21 mouse cellular contexts compared by ENCODE assay signal in the genomic region with DNA sequence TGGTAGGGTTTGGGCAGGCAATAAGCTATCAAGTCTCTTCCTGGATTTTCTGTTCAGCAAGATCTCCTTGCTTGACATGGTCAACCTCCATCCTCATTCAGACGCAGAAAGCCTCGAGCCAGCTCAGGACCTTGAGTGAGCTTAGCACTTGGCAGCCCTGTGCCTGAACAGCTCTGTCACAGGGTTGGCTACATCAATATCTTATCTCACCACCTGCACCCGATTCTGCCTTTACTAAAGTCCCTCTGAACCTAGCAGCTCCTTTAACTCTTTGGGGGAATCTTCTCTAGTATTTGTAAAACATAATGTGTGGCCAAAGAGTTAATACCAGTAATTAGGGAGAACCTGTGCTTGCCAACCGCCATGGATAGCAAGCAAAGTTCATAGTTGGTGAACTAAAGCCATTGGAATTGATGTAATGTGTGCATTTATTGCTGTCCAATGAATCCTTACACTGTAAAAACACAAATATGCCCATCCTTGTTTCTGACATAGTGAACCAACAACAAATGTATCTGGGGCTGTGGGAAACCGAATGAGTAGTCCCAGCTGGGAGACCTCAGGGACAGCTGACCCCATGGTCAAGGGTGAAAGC. TPM values are rescaled to one million over a fixed set of nuclear protein-coding genes. Genes with fewer than 3 reads are reported as not detected.
DNase-seq lines count a peak whose midpoint lies in the region; ATAC-seq lines count a peak whose summit lies in the region.
"Had no signal": no experiment of that assay in that cellular context is flagged by ENCODE, and none has a peak within 500 bp of the region (broad histone marks: within the 10 kb centered on the region; RNA-seq: fewer than 3 reads in every experiment).

A gene (plus strand): TSS at position 545 of the 595 bp plus-strand sequence.

- peaks cover 40% of the 10 kb centered on the region for H3K4me1 ChIP-seq in forebrain, embryonic 10.5 days
- peaks cover 3% of the 10 kb centered on the region; the same call in 1 of the 2 replicates for H3K4me1 ChIP-seq in forebrain, embryonic 13.5 days
- H3K4me1 ChIP-seq in kidney, embryonic 16.5 days (ENCODE audit: insufficient read depth, low read length), result peaks cover 27% of the 10 kb centered on the region
- H3K4me1 ChIP-seq in embryonic facial prominence, embryonic 10.5 days, result peaks cover 37% of the 10 kb centered on the region
- H3K4me1 ChIP-seq in liver, embryonic 15.5 days (replicated peaks), result peaks cover 27% of the 10 kb centered on the region

- no peak within 1 kb of the TSS for H3K4me3 ChIP-seq in forebrain, embryonic 10.5 days
- H3K4me3 ChIP-seq in forebrain, embryonic 13.5 days, result no peak within 1 kb of the TSS
- no peak within 1 kb of the TSS for H3K4me3 ChIP-seq in kidney, embryonic 16.5 days (ENCODE audit: low read length)
- no peak within 1 kb of the TSS for H3K4me3 ChIP-seq in embryonic facial prominence, embryonic 10.5 days
- H3K4me3 ChIP-seq in liver, embryonic 15.5 days (replicated peaks), result no peak within 1 kb of the TSS
- H3K4me3 ChIP-seq: erythroblast, embryonic 14.5 days; layer of hippocampus, adult 2 months had no signal

- peaks cover 12% of the 10 kb centered on the region for H3K9me3 ChIP-seq in forebrain, embryonic 10.5 days
- H3K9me3 ChIP-seq in forebrain, embryonic 13.5 days (replicated peaks), result no peaks in the 10 kb centered on the region
- no peaks in the 10 kb centered on the region for H3K9me3 ChIP-seq in kidney, embryonic 16.5 days (ENCODE audit: low read length)
- peaks cover 10% of the 10 kb centered on the region; the same call in 1 of the 2 replicates for H3K9me3 ChIP-seq in embryonic facial prominence, embryonic 10.5 days
- H3K9me3 ChIP-seq in liver, embryonic 15.5 days (replicated peaks), result no peaks in the 10 kb centered on the region

- ATAC-seq in forebrain, embryonic 13.5 days, result no peak
- ATAC-seq in kidney, embryonic 16.5 days (ENCODE audit: low FRiP score, low TSS enrichment), result no peak
- peak; percentile 63; the same call in 1 of the 2 replicates for ATAC-seq in liver, embryonic 15.5 days (ENCODE audit: insufficient read depth)
- ATAC-seq: Patski had no signal

- DNase-seq in forebrain, embryonic 10.5 days (ENCODE audit: extremely low spot score, low spot score), result no peak
- DNase-seq in kidney, adult 11 months, result no peak
- DNase-seq in embryonic facial prominence, embryonic 10.5 days (ENCODE audit: low spot score), result no peak
- no peak for DNase-seq in left cerebral cortex, adult 8-10 months (ENCODE audit: low spot score in 2 of 2)
- no peak for DNase-seq in gastrocnemius, postnatal 10 days
- DNase-seq: cerebellum, adult 2 months; embryo, embryonic 11 days; kidney, adult 2 months; lung, embryonic 14.5 days; right cerebral cortex, adult 18-20 months; thymus, postnatal 36 days had no signal

- peak within 1 kb of the TSS; percentile 89 for H3K27ac ChIP-seq in forebrain, embryonic 10.5 days
- no peak within 1 kb of the TSS for H3K27ac ChIP-seq in forebrain, embryonic 13.5 days
- H3K27ac ChIP-seq in kidney, embryonic 16.5 days (ENCODE audit: low read length), result peak within 1 kb of the TSS; percentile 16; the same call in 1 of the 2 replicates
- peak within 1 kb of the TSS; percentile 58 for H3K27ac ChIP-seq in embryonic facial prominence, embryonic 10.5 days (replicated peaks)
- H3K27ac ChIP-seq in liver, embryonic 15.5 days (replicated peaks), result no peak within 1 kb of the TSS
- H3K27ac ChIP-seq: layer of hippocampus, adult 2 months had no signal

- H3K27me3 ChIP-seq in forebrain, embryonic 10.5 days (ENCODE audit: poor library complexity, severe bottlenecking), result no peaks in the 10 kb centered on the region
- no peaks in the 10 kb centered on the region for H3K27me3 ChIP-seq in forebrain, embryonic 13.5 days
- no peaks in the 10 kb centered on the region for H3K27me3 ChIP-seq in kidney, embryonic 16.5 days (ENCODE audit: insufficient read depth, low read length)
- no peaks in the 10 kb centered on the region for H3K27me3 ChIP-seq in embryonic facial prominence, embryonic 10.5 days (replicated peaks; ENCODE audit: low read depth, poor library complexity, severe bottlenecking)
- 0 out of 2 replicates have a peak, but pooled peaks cover 5% of the 10 kb centered on the region for H3K27me3 ChIP-seq in liver, embryonic 15.5 days
- H3K27me3 ChIP-seq: CH12.LX, Patski had no signal

- no peak within 1 kb of the TSS for H3K4me2 ChIP-seq in forebrain, embryonic 13.5 days
- no peak within 1 kb of the TSS for H3K4me2 ChIP-seq in kidney, embryonic 16.5 days (replicated peaks; ENCODE audit: low read depth, low read length)
- no peak within 1 kb of the TSS for H3K4me2 ChIP-seq in liver, embryonic 15.5 days
- H3K4me2 ChIP-seq: lung, embryonic 14.5 days had no signal

- 91% methylated on average over 5 of the region's 5 CpGs for WGBS in forebrain, embryonic 10.5 days
- WGBS in forebrain, embryonic 13.5 days, result 91% methylated on average over 5 of the region's 5 CpGs
- WGBS in kidney, embryonic 16.5 days, result 69% methylated on average over 5 of the region's 5 CpGs
- 93% methylated on average over 5 of the region's 5 CpGs for WGBS in embryonic facial prominence, embryonic 10.5 days
- WGBS in liver, embryonic 15.5 days (ENCODE audit: insufficient replicate concordance), result 32% methylated on average over 5 of the region's 5 CpGs

- peaks cover 3% of the 10 kb centered on the region; the same call in 1 of the 2 replicates for H3K36me3 ChIP-seq in forebrain, embryonic 10.5 days (replicated peaks)
- H3K36me3 ChIP-seq in forebrain, embryonic 13.5 days (ENCODE audit: poor library complexity, severe bottlenecking), result no peaks in the 10 kb centered on the region
- H3K36me3 ChIP-seq in kidney, embryonic 16.5 days (ENCODE audit: insufficient read depth, low read length), result no peaks in the 10 kb centered on the region
- H3K36me3 ChIP-seq in embryonic facial prominence, embryonic 10.5 days (replicated peaks), result no peaks in the 10 kb centered on the region
- H3K36me3 ChIP-seq in liver, embryonic 15.5 days (replicated peaks), result no peaks in the 10 kb centered on the region

- H3K9ac ChIP-seq in forebrain, embryonic 13.5 days, result no peak within 1 kb of the TSS
- no peak within 1 kb of the TSS for H3K9ac ChIP-seq in kidney, embryonic 16.5 days (replicated peaks; ENCODE audit: low read length)
- no peak within 1 kb of the TSS for H3K9ac ChIP-seq in liver, embryonic 15.5 days
- H3K9ac ChIP-seq: lung, embryonic 14.5 days had no signal

RNA-seq across cellular contexts. Expression of the gene that starts here (rescaled TPM):
- polyA plus RNA-seq in forebrain, embryonic 10.5 days (2016; fragmentation: Nextera tagmentation; extraction: Ambion mirVana), result 0.21 TPM in 1 of 2 replicates, not detected in the other
- 0.96 and 1.3 TPM in 2 replicates for polyA plus RNA-seq in forebrain, embryonic 13.5 days (2015; fragmentation: Nextera tagmentation; extraction: Ambion mirVana)
- 1.8 and 2.4 TPM in 2 replicates for polyA plus RNA-seq in kidney, embryonic 16.5 days (2015; fragmentation: Nextera tagmentation; extraction: Ambion mirVana)
- 0.26 and 0.34 TPM in 2 replicates for polyA plus RNA-seq in embryonic facial prominence, embryonic 10.5 days (2016; fragmentation: Nextera tagmentation; extraction: Ambion mirVana)
- 1.8 and 8.5 TPM in 2 replicates for polyA plus RNA-seq in liver, embryonic 15.5 days (2015; fragmentation: Nextera tagmentation; extraction: Ambion mirVana)
- not detected for total RNA-seq in left cerebral cortex, adult 8-10 months (2022)
- under 1 TPM in 1 of 2 experiments, not detected in 1; 0.19 TPM for total RNA-seq in gastrocnemius, postnatal 10 days (2021)
- total RNA-seq: CH12.LX; hematopoietic stem cell, adult 5-6 weeks; layer of hippocampus, adult 2 months; megakaryocyte, adult 5-6 weeks; neutrophil, adult 5-6 weeks had no signal
- polyA plus RNA-seq: cerebellum, adult 2 months; erythroblast, embryonic 14.5 days; Patski had no signal

Comparison
In these comparisons a context has a peak if more than half of its experiments do, and no peak if none do; other contexts are left out.
1. H3K27ac ChIP-seq: peak in forebrain, embryonic 10.5 days (single experiment), kidney, embryonic 16.5 days (single experiment) and embryonic facial prominence, embryonic 10.5 days (single experiment); none in forebrain, embryonic 13.5 days (single experiment) and liver, embryonic 15.5 days (single experiment).